In the genomic region with DNA sequence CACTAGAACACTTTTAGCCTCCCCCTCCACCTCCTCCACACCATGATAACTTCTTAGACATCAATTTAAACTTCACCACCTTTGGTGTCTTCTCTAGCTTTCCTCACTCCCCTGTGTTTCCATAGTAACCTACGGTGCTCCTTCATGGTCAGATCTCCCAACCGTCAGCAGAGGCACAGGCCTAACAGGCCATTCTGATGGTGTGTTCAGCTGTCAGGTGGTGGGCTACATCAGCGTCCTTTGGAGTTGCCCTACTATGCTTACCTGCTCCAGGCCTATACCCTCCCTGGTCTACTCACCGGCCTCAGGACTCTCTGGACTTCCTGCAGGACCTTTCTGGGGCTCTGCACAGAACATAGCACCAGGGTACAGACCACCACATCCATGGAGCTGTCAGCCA, we compare ENCODE assay signal across 29 mouse cellular contexts. TPM values are rescaled to one million over a fixed set of nuclear protein-coding genes. Genes with fewer than 3 reads are reported as not detected.
DNase-seq lines count a peak whose midpoint lies in the region; ATAC-seq and TF ChIP-seq lines count a peak whose summit lies in the region.
"Had no signal": no experiment of that assay in that cellular context is flagged by ENCODE, and none has a peak within 500 bp of the region (broad histone marks: within the 10 kb centered on the region; RNA-seq: fewer than 3 reads in every experiment).

No protein-coding gene starts in this region.

- intact Hi-C loops in heart, postnatal 10 days (cut with DNase I) = no loop called here

- no peak overlapping the region for H3K27ac ChIP-seq in heart, embryonic 15.5 days
- no peak overlapping the region for H3K27ac ChIP-seq in liver, embryonic 12.5 days
- 0 out of 2 replicates have a peak overlapping the region, but pooled peaks have one; percentile 59 for H3K27ac ChIP-seq in intestine, embryonic 15.5 days
- H3K27ac ChIP-seq: embryonic facial prominence, embryonic 15.5 days; forebrain, embryonic 13.5 days; heart, adult 2 months had no signal

- H3ac ChIP-seq in myocyte (ENCODE audit: control insufficient read depth, insufficient read length) = no peak overlapping the region

- no peaks in the 10 kb centered on the region for H3K36me3 ChIP-seq in heart, embryonic 15.5 days
- H3K36me3 ChIP-seq in liver, embryonic 12.5 days = no peaks in the 10 kb centered on the region
- H3K36me3 ChIP-seq in intestine, embryonic 15.5 days = no peaks in the 10 kb centered on the region
- H3K36me3 ChIP-seq in myocyte (ENCODE audit: control insufficient read depth, insufficient read depth) = peaks cover 33% of the 10 kb centered on the region
- H3K36me3 ChIP-seq: embryonic facial prominence, embryonic 15.5 days had no signal

- H3K79me2 ChIP-seq in myocyte (ENCODE audit: control insufficient read depth, insufficient read depth) = no peaks in the 10 kb centered on the region

- DNase-seq in heart, postnatal 10 days = no peak
- no peak for DNase-seq in liver
- DNase-seq in spleen, adult 18-20 months = no peak
- DNase-seq: adrenal gland, postnatal 10 days; cerebellum, adult 11 months; cerebellum, adult 8-10 months; cerebellum, postnatal 14 days; embryo, embryonic 11 days; forebrain, postnatal 0 days; gastrocnemius, postnatal 14 days; heart, adult 2 months; heart, postnatal 36 days had no signal

- H3K4me2 ChIP-seq in heart, embryonic 15.5 days = no peak overlapping the region
- no peak overlapping the region for H3K4me2 ChIP-seq in liver, embryonic 12.5 days
- H3K4me2 ChIP-seq in intestine, embryonic 15.5 days (replicated peaks) = peak overlapping the region; percentile 37; the same call in 1 of the 2 replicates
- no peak overlapping the region for H3K4me2 ChIP-seq in myocyte (ENCODE audit: low read depth)
- H3K4me2 ChIP-seq: embryonic facial prominence, embryonic 15.5 days; forebrain, embryonic 13.5 days; heart, embryonic 11.5 days had no signal

- WGBS in heart, embryonic 15.5 days = 71% methylated on average over 4 of the region's 4 CpGs
- 63% methylated on average over 4 of the region's 4 CpGs for WGBS in liver, embryonic 12.5 days (ENCODE audit: insufficient replicate concordance)
- 84% methylated on average over 4 of the region's 4 CpGs for WGBS in intestine, embryonic 15.5 days

- H3K4me1 ChIP-seq in heart, embryonic 15.5 days (replicated peaks) = no peaks in the 10 kb centered on the region
- H3K4me1 ChIP-seq in liver, embryonic 12.5 days = no peaks in the 10 kb centered on the region
- H3K4me1 ChIP-seq in intestine, embryonic 15.5 days (replicated peaks) = peaks cover 6% of the 10 kb centered on the region; the same call in 1 of the 2 replicates
- H3K4me1 ChIP-seq: embryonic facial prominence, embryonic 15.5 days; forebrain, embryonic 13.5 days had no signal

- no peak overlapping the region for H3K9ac ChIP-seq in heart, embryonic 15.5 days
- H3K9ac ChIP-seq in liver, embryonic 12.5 days = no peak overlapping the region
- H3K9ac ChIP-seq in intestine, embryonic 15.5 days = no peak overlapping the region
- H3K9ac ChIP-seq: embryonic facial prominence, embryonic 15.5 days; forebrain, embryonic 13.5 days; forebrain, postnatal 0 days had no signal

- ATAC-seq in heart, embryonic 15.5 days (replicated peaks; ENCODE audit: insufficient number of reproducible peaks, insufficient read depth, low FRiP score, low read depth) = 0 out of 2 replicates have a peak, but pooled peaks have one; percentile 15
- peak; percentile 28; the same call in 1 of the 2 replicates for ATAC-seq in liver, embryonic 12.5 days
- ATAC-seq in intestine, embryonic 15.5 days = 0 out of 2 replicates have a peak, but pooled peaks have one; percentile 6
- ATAC-seq: forebrain, embryonic 13.5 days; forebrain, postnatal 0 days had no signal

- no peak overlapping the region for H3K4me3 ChIP-seq in heart, embryonic 15.5 days
- H3K4me3 ChIP-seq in liver, embryonic 12.5 days = no peak overlapping the region
- H3K4me3 ChIP-seq in intestine, embryonic 15.5 days (replicated peaks) = no peak overlapping the region
- no peak overlapping the region for H3K4me3 ChIP-seq in myocyte
- H3K4me3 ChIP-seq: embryonic facial prominence, embryonic 15.5 days; forebrain, embryonic 13.5 days; heart, adult 2 months had no signal

- TF ChIP-seq POLR2A in myocyte (IDR thresholded peaks at IDR 0.05; ENCODE audit: insufficient read length, low read depth) = no peak

- peaks cover 4% of the 10 kb centered on the region; the same call in 1 of the 2 replicates for H3K27me3 ChIP-seq in heart, embryonic 15.5 days
- H3K27me3 ChIP-seq in liver, embryonic 12.5 days (replicated peaks) = peaks cover 39% of the 10 kb centered on the region
- H3K27me3 ChIP-seq in intestine, embryonic 15.5 days (replicated peaks) = no peaks in the 10 kb centered on the region
- no peaks in the 10 kb centered on the region for H3K27me3 ChIP-seq in myocyte (ENCODE audit: control insufficient read depth, insufficient read depth, insufficient read length)
- H3K27me3 ChIP-seq: embryonic facial prominence, embryonic 15.5 days; forebrain, embryonic 13.5 days had no signal

- no peaks in the 10 kb centered on the region for H3K9me3 ChIP-seq in heart, embryonic 15.5 days (replicated peaks)
- H3K9me3 ChIP-seq in liver, embryonic 12.5 days (replicated peaks) = no peaks in the 10 kb centered on the region
- H3K9me3 ChIP-seq in intestine, embryonic 15.5 days = no peaks in the 10 kb centered on the region
- H3K9me3 ChIP-seq: embryonic facial prominence, embryonic 15.5 days; forebrain, embryonic 13.5 days had no signal

TF ChIP-seq in myocyte, 11 proteins besides CTCF, POLR2A, EP300 and RAD21:
- TF ChIP-seq POLR2AphosphoS2 (IDR thresholded peaks at IDR 0.05; ENCODE audit: insufficient read length, low read depth) (peak; percentile 78), E2F4 (IDR thresholded peaks at IDR 0.05; ENCODE audit: insufficient read depth) (no peak)

RNA-seq across cellular contexts. Expression of a gene that starts 0.6 kb away (rescaled TPM):
- 0.11 TPM in 1 of 2 replicates, not detected in the other for polyA plus RNA-seq in heart, embryonic 15.5 days (2015; fragmentation: Nextera tagmentation; extraction: Ambion mirVana)
- not detected for total RNA-seq in heart, postnatal 10 days (2021)
- not detected in 2 replicates for polyA plus RNA-seq in liver, embryonic 12.5 days (2016; fragmentation: Nextera tagmentation; extraction: Ambion mirVana)
- 12.0 and 12.3 TPM in 2 replicates for polyA plus RNA-seq in intestine, embryonic 15.5 days (2015; fragmentation: Nextera tagmentation; extraction: Ambion mirVana)
- polyA plus RNA-seq in myocyte (2012; fragmentation: generic; extraction: Trizol) = 0.71 TPM
- total RNA-seq: common myeloid progenitor, adult 5-6 weeks; forebrain, postnatal 0 days; heart, adult 2 months; heart, postnatal 36 days; MEL had no signal
- polyA plus RNA-seq: C2C12; embryonic facial prominence, embryonic 11.5 days; forebrain, embryonic 13.5 days; forebrain, postnatal 0 days; heart, embryonic 11.5 days; hindbrain, embryonic 11.5 days had no signal

RNA-seq across cellular contexts. Expression of a gene that starts 26.5 kb away (rescaled TPM):
- polyA plus RNA-seq in heart, embryonic 15.5 days (2015; fragmentation: Nextera tagmentation; extraction: Ambion mirVana) = 7.0 and 8.1 TPM in 2 replicates
- total RNA-seq in heart, postnatal 10 days (2021) = 100 to 1,000 TPM; 125 to 136 TPM
- polyA plus RNA-seq in liver, embryonic 12.5 days (2016; fragmentation: Nextera tagmentation; extraction: Ambion mirVana) = 0.12 and 0.17 TPM in 2 replicates
- polyA plus RNA-seq in intestine, embryonic 15.5 days (2015; fragmentation: Nextera tagmentation; extraction: Ambion mirVana) = 2.9 and 3.8 TPM in 2 replicates
- 635 TPM for polyA plus RNA-seq in myocyte (2012; fragmentation: generic; extraction: Trizol)
- total RNA-seq: common myeloid progenitor, adult 5-6 weeks had no signal

RNA-seq across cellular contexts. Expression of a gene that starts 29.1 kb away (rescaled TPM):
- polyA plus RNA-seq in heart, embryonic 15.5 days (2015; fragmentation: Nextera tagmentation; extraction: Ambion mirVana) = not detected in 2 replicates
- not detected for total RNA-seq in heart, postnatal 10 days (2021)
- polyA plus RNA-seq in liver, embryonic 12.5 days (2016; fragmentation: Nextera tagmentation; extraction: Ambion mirVana) = not detected in 2 replicates
- not detected in 2 replicates for polyA plus RNA-seq in intestine, embryonic 15.5 days (2015; fragmentation: Nextera tagmentation; extraction: Ambion mirVana)
- polyA plus RNA-seq in myocyte (2012; fragmentation: generic; extraction: Trizol) = not detected
- total RNA-seq: adrenal gland, postnatal 10 days; adrenal gland, postnatal 4 days; common myeloid progenitor, adult 5-6 weeks; forebrain, postnatal 0 days; gastrocnemius, adult 18-20 months; gastrocnemius, postnatal 14 days; heart, adult 2 months; heart, postnatal 36 days; MEL had no signal
- polyA plus RNA-seq: brain, embryonic 14.5 days; C2C12; embryonic facial prominence, embryonic 11.5 days; embryonic facial prominence, embryonic 15.5 days; forebrain, embryonic 13.5 days; forebrain, postnatal 0 days; gonadal fat pad, adult 2 months; heart, adult 2 months; heart, embryonic 11.5 days; heart, embryonic 16.5 days; hindbrain, embryonic 11.5 days had no signal

RNA-seq across cellular contexts. Expression of a gene that starts 36.3 kb away (rescaled TPM):
- 208 and 212 TPM in 2 replicates for polyA plus RNA-seq in heart, embryonic 15.5 days (2015; fragmentation: Nextera tagmentation; extraction: Ambion mirVana)
- 100 to 1,000 TPM; 188 to 198 TPM for total RNA-seq in heart, postnatal 10 days (2021)
- 82.5 and 83.0 TPM in 2 replicates for polyA plus RNA-seq in liver, embryonic 12.5 days (2016; fragmentation: Nextera tagmentation; extraction: Ambion mirVana)
- 194 and 203 TPM in 2 replicates for polyA plus RNA-seq in intestine, embryonic 15.5 days (2015; fragmentation: Nextera tagmentation; extraction: Ambion mirVana)
- polyA plus RNA-seq in myocyte (2012; fragmentation: generic; extraction: Trizol) = 238 TPM

RNA-seq across cellular contexts. Expression of a gene that starts 37.5 kb away (rescaled TPM):
- polyA plus RNA-seq in heart, embryonic 15.5 days (2015; fragmentation: Nextera tagmentation; extraction: Ambion mirVana) = 10.5 and 11.8 TPM in 2 replicates
- 1 to 10 TPM; 5.9 to 9.7 TPM for total RNA-seq in heart, postnatal 10 days (2021)
- 8.2 and 9.0 TPM in 2 replicates for polyA plus RNA-seq in liver, embryonic 12.5 days (2016; fragmentation: Nextera tagmentation; extraction: Ambion mirVana)
- polyA plus RNA-seq in intestine, embryonic 15.5 days (2015; fragmentation: Nextera tagmentation; extraction: Ambion mirVana) = 11.7 and 12.0 TPM in 2 replicates
- 63.3 TPM for polyA plus RNA-seq in myocyte (2012; fragmentation: generic; extraction: Trizol)

Comparison
In these comparisons a context has a peak if more than half of its experiments do, and no peak if none do; other contexts are left out.
1. RNA of a gene that starts 26.5 kb away (polyA plus RNA-seq): 635 TPM in myocyte (single experiment); 7.0 to 8.1 TPM in heart, embryonic 15.5 days, 2.9 to 3.8 TPM in intestine, embryonic 15.5 days and 0.12 to 0.17 TPM in liver, embryonic 12.5 days; every median in the first group is over 10 times any median in the second.
2. Peak in every context shown above with its lines, with median percentiles within 50 percentile points of each other: ATAC-seq.